Mouse (Mus musculus) spleen, adult 2 months (tissue): ENCODE data around the gene Slc2a13. TPM values are rescaled to one million over a fixed set of nuclear protein-coding genes. Genes with fewer than 3 reads are reported as not detected.

Experiments
- DNase-seq, 2 experiments: peaks; one replicate each; pipeline versions ENCODE4 v3.0.0 to v3.0.0-alpha.2; 2012 to 2021; ENCODE audit warnings: low spot score in 2 of 2, low read depth in 1 of 2
- H3K27ac ChIP-seq: fragments of 200-500 bp; 2 replicates; pipeline ENCODE4 v1.5.1; 2012; ENCODE audit warnings: low read length, inconsistent platforms; ENCODE audit not compliant: insufficient read depth
- H3K27me3 ChIP-seq: fragments of 200-500 bp; 2 replicates; pipeline ENCODE4 v1.6.1; 2012; ENCODE audit warnings: mild to moderate bottlenecking, moderate library complexity, low read length, inconsistent platforms; ENCODE audit not compliant: control insufficient read depth, insufficient read depth
- H3K36me3 ChIP-seq: fragments of 200-500 bp; 2 replicates; pipeline ENCODE4 v1.6.1; 2012; ENCODE audit warnings: mild to moderate bottlenecking, low read length, inconsistent platforms; ENCODE audit not compliant: control insufficient read depth, insufficient read depth
- H3K4me1 ChIP-seq: fragments of 200-500 bp; 2 replicates; pipeline ENCODE4 v1.6.1; 2011; ENCODE audit warnings: inconsistent platforms; ENCODE audit not compliant: control insufficient read depth, insufficient read depth, insufficient read length
- H3K4me3 ChIP-seq: fragments of 200-500 bp; 2 replicates; pipeline ENCODE4 v1.5.1; 2011; ENCODE audit warnings: mild to moderate bottlenecking, inconsistent platforms; ENCODE audit not compliant: insufficient read depth, insufficient read length; ENCODE audit errors: extremely low read depth
- CTCF ChIP-seq: fragments of 200-500 bp; IDR thresholded peaks from 2 replicates; pipeline ENCODE4 v1.5.1; 2011; ENCODE audit warnings: mild to moderate bottlenecking, inconsistent platforms; ENCODE audit not compliant: insufficient read depth, insufficient read length, insufficient replicate concordance; ENCODE audit errors: extremely low read depth
- POLR2A ChIP-seq: fragments of 200-500 bp; IDR thresholded peaks from 2 replicates; pipeline ENCODE4 v1.6.1; 2011; ENCODE audit warnings: low read depth, low read length, inconsistent platforms
- WGBS: fragments of 180-500 bp; shearing (Covaris S2); methylation state at CpG from one replicate; pipeline ENCODE4 v1.1.7; 2018; 5-methylcytosine and 5-hydroxymethylcytosine counted together
- polyA plus RNA-seq: library from polyadenylated mRNA; depleted of rRNA; stranded (reverse); fragments of >200 nt; gene quantifications from 2 replicates; pipeline ENCODE4 v1.2.3, GENCODE M21; 2012

Gene Slc2a13
- polyA plus RNA-seq, 1 experiment: 0.30 TPM

DNA sequence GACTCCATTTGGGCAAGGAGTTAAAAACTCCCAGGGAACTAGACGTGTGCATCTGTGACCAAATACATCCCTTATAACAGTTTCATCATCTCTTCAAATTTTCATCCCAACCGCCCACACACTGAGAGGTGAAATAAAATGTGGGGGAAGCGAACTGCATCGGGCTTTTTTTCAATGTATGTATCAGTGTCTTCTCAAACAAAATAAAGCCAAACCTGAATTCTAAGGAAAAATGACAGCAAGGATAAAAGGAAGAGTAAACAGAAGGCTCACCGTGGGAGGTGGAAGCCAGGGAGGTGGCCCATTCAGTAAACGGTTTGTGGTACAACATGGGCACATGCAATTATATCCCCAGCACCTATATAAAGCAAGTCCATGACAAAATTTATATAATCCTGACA lies 17.7 kb downstream of the Slc2a13 start:
- Histone ChIP-seq H3K27me3 (no peaks in the 10 kb centered on the region), H3K27ac (no peak overlapping the region), H3K4me1 (no peaks in the 10 kb centered on the region), H3K4me3 (no peak overlapping the region), H3K36me3 (no peaks in the 10 kb centered on the region)
- DNase-seq: no peak
- WGBS: 93% methylated on average over 6 of the region's 6 CpGs
- TF ChIP-seq POLR2A: no peak
- TF ChIP-seq CTCF: no peak

DNA sequence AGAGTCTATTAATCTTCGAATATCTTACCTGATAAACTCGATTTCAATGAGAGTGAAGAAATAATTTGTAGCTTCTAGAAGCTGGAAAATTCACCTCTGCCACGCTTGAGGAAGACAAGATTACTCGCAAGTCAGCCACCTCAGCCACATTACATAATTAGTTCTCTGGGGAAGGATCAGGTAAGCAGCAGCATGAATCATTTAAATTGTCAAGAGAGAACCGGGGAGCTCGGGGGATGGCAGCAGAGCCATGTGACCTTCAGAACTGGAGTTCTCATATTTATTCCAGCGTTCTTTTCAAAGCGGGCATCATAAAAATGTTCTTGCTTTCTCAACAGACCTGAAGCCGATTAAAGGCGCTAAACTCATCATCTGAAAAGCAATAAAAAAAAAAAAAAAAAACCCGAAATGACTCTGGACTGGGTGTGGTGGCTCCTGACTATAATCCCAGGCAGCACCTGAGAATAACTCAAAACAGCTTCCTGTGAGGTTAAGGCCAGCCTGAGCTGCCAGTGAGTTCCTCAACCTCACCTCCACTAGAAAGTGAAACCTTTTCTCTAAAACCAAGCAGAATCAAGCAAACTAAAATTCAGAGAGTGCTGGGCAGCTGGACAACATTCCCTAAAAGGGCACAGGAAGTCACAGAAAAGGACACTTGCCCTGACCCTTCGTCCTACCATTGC lies 24.3 kb downstream of the Slc2a13 start:
- TF ChIP-seq CTCF (no peak), POLR2A (no peak)
- 54% methylated on average over 12 of the region's 12 CpGs for WGBS
- Histone ChIP-seq H3K36me3 (no peaks in the 10 kb centered on the region), H3K4me1 (no peaks in the 10 kb centered on the region), H3K4me3 (no peak overlapping the region), H3K27ac (no peak overlapping the region), H3K27me3 (no peaks in the 10 kb centered on the region)
- no peak for DNase-seq

DNA sequence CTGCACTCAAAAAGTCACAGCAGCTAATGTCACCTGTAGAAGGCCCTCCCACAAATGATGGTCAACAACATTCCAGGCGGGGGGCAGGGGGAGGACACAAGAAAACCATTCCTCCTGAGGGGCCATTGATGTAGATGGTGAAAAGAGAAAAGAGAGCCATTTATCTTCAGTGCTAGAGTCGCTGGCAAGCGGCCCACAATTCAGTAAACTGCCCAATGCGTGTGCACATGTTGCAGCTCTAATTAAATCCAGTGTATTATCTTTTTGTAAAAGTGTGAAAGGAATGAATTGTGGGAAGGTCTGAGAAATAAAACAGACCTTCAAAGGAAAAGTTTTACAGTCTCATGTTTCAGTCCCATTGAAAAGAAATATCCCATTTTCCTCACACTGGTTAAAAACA lies 28.5 kb downstream of the Slc2a13 start:
- TF ChIP-seq CTCF: no peak
- TF ChIP-seq POLR2A: no peak
- no peak overlapping the region for H3K4me3 ChIP-seq

DNA sequence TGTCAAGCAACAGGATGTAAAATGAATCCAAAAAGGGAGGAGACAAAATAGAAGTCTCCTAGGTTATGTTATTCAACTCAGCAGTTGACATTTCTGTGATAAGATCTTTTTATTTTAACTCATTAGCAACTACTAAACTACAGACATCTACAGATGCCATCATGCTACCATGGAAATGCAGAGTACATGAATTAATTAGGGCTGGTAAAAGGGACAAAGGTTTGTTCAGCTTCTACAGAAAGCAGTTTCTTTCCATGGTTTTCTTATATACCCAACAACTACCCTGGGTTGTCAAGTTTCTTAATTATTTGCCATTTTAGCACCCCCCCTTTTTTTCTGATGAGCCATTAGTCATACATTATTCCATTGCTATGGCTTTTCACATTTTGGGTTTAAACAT lies 34.6 kb downstream of the Slc2a13 start:
- no peak overlapping the region for H3K27ac ChIP-seq
- H3K27me3 ChIP-seq: no peaks in the 10 kb centered on the region
- H3K4me3 ChIP-seq: no peak overlapping the region
- H3K36me3 ChIP-seq: no peaks in the 10 kb centered on the region
- DNase-seq: no peak
- H3K4me1 ChIP-seq: no peaks in the 10 kb centered on the region
- TF ChIP-seq CTCF (no peak), POLR2A (no peak)

More for the DNA sequence above, 28.5 kb downstream of the Slc2a13 start:
- H3K36me3 ChIP-seq: no peaks in the 10 kb centered on the region
- H3K27me3 ChIP-seq: no peaks in the 10 kb centered on the region
- H3K4me1 ChIP-seq: no peaks in the 10 kb centered on the region
- no peak for DNase-seq
- no peak overlapping the region for H3K27ac ChIP-seq
- WGBS: 88% methylated on average over 4 of the region's 4 CpGs

GRCm38 (mm10) chr15:91526876-91527275 lies 46.2 kb downstream of the Slc2a13 start:
- DNase-seq: no peak
- Histone ChIP-seq H3K27me3 (no peaks in the 10 kb centered on the region), H3K4me1 (no peaks in the 10 kb centered on the region), H3K27ac (no peak overlapping the region), H3K36me3 (no peaks in the 10 kb centered on the region), H3K4me3 (no peak overlapping the region)
- TF ChIP-seq POLR2A (no peak), CTCF (no peak)
- WGBS: 77% methylated on average over 2 of the region's 2 CpGs

- Histone ChIP-seq H3K4me3 (no peak overlapping the region), H3K36me3 (no peaks in the 10 kb centered on the region), H3K27ac (no peak overlapping the region), H3K27me3 (no peaks in the 10 kb centered on the region), H3K4me1 (no peaks in the 10 kb centered on the region)
- WGBS: 84% methylated on average over 3 of the region's 3 CpGs
- no peak for TF ChIP-seq CTCF
- TF ChIP-seq POLR2A: no peak
- DNase-seq: no peak
Measured at GRCm38 (mm10) chr15:91526166-91526565, 46.9 kb downstream of the Slc2a13 start.

DNA sequence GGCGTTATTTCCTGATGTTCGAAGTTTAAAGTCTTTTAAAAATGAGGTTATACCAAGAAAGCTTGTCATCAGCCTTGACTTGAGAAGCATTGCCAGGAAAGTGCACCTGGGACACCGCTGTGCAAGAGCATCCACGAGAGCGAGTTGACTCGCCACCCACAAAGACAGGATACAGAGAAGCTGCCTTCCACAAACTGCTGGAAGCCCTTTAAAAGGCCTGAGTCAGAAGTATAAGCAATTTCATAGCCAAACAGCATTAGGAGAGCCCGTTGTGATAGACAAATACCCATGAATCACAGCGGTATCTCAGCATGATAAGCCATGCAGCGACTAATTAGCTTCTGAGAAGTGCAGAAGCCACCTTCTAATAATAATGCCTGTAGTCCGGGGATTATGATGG lies 48.6 kb downstream of the Slc2a13 start:
- H3K27ac ChIP-seq: no peak overlapping the region
- WGBS: 88% methylated on average over 10 of the region's 10 CpGs
- no peaks in the 10 kb centered on the region for H3K27me3 ChIP-seq
- no peak overlapping the region for H3K4me3 ChIP-seq
- no peak for DNase-seq
- no peaks in the 10 kb centered on the region for H3K4me1 ChIP-seq
- TF ChIP-seq POLR2A (no peak), CTCF (no peak)
- H3K36me3 ChIP-seq: no peaks in the 10 kb centered on the region

- no peak overlapping the region for H3K27ac ChIP-seq
- H3K4me1 ChIP-seq: no peaks in the 10 kb centered on the region
- TF ChIP-seq CTCF (no peak), POLR2A (no peak)
- 92% methylated on average over 6 of the region's 6 CpGs for WGBS
- H3K36me3 ChIP-seq: no peaks in the 10 kb centered on the region
- no peak for DNase-seq
- no peaks in the 10 kb centered on the region for H3K27me3 ChIP-seq
- H3K4me3 ChIP-seq: no peak overlapping the region
Measured at GRCm38 (mm10) chr15:91503291-91503690, 69.8 kb downstream of the Slc2a13 start.
